Mouse (Mus musculus): ENCODE results near the gene Zfp605. TPM values are rescaled to one million over a fixed set of nuclear protein-coding genes. Genes with fewer than 3 reads are reported as not detected.
A peak's percentile ranks its signal among the peaks of the same experiment; 100 is the strongest.
"Not testable (repeated sequence)": the region's sequence is repeated elsewhere in the genome, so short reads cannot be mapped to it uniquely, and the experiment has no call there.

The Zfp605 gene
- polyA plus RNA-seq, 1 experiment, result 9.8 TPM

DNA sequence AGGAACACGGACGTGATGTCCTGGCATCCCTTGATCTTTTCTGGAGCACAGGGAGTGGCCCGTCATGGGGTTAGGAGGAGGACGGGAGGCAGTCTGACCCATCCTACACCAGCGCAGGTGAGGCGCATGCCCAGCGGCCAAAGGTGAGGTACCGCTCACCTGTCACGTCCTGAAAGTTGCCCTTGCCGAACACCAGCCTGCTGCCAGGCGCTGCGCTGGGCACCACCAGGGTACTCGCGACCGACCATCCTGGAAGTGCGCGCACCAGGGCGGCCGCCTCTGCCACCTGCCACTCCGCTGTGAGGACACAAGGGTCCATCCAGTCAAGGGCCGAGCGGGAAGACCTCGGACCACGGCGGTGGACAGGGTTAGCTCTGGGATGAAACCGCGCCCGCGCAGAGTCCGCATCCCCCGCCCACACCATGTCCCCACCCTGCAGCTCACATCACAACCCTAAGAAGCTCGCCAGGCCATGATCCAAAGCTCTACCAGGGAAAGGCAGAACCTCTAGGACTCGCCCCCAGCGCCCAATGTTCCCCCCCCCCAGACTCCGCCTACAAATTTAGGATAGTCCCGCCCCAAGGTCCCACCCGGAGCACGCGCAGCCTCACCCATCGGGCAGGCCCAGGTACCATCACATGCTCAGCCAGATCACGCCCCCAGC is 2.9 kb upstream of the Zfp605 start:
- Histone ChIP-seq H3K4me3 (ENCODE audit: low read depth, low read length) (peak overlapping the region; percentile 90), H3K9me3 (replicated peaks; ENCODE audit: control insufficient read depth, insufficient read depth, low read length, poor library complexity, severe bottlenecking) (no peaks in the 10 kb centered on the region), H3K36me3 (ENCODE audit: control insufficient read depth, insufficient read depth, low read length, poor library complexity, severe bottlenecking) (peaks cover 13% of the 10 kb centered on the region), H3K4me1 (ENCODE audit: control insufficient read depth, insufficient read depth, low read length) (peaks cover 8% of the 10 kb centered on the region), H3K9ac (ENCODE audit: low read depth, poor library complexity, severe bottlenecking) (peak overlapping the region; percentile 91), H3K27ac (ENCODE audit: insufficient read depth, low read length) (peak overlapping the region; percentile 76), H3K27me3 (ENCODE audit: control insufficient read depth, insufficient read depth, low read length, poor library complexity, severe bottlenecking) (no peaks in the 10 kb centered on the region)
- TF ChIP-seq EP300 (IDR thresholded peaks at IDR 0.05; ENCODE audit: insufficient read depth, low read depth, low read length) (no peak), CTCF (IDR thresholded peaks at IDR 0.05; ENCODE audit: low read depth, low read length) (no peak), POLR2A (IDR thresholded peaks at IDR 0.05; ENCODE audit: insufficient read depth, low read length) (no peak)

GRCm38 (mm10) chr5:110107581-110108304 is 2.1 kb upstream of the Zfp605 start, which contains the start of gene Gtpbp6:
Gtpbp6 (minus strand) TSS chr5:110108197.
- Histone ChIP-seq H3K36me3 (ENCODE audit: control insufficient read depth, insufficient read depth, low read length, poor library complexity, severe bottlenecking) (peaks cover 14% of the 10 kb centered on the region), H3K27ac (ENCODE audit: insufficient read depth, low read length) (peak within 1 kb of the TSS; percentile 76), H3K9ac (ENCODE audit: low read depth, poor library complexity, severe bottlenecking) (peak within 1 kb of the TSS; percentile 91), H3K27me3 (ENCODE audit: control insufficient read depth, insufficient read depth, low read length, poor library complexity, severe bottlenecking) (no peaks in the 10 kb centered on the region), H3K4me3 (ENCODE audit: low read depth, low read length) (peak within 1 kb of the TSS; percentile 90), H3K4me1 (ENCODE audit: control insufficient read depth, insufficient read depth, low read length) (peaks cover 4% of the 10 kb centered on the region), H3K9me3 (replicated peaks; ENCODE audit: control insufficient read depth, insufficient read depth, low read length, poor library complexity, severe bottlenecking) (no peaks in the 10 kb centered on the region)
- TF ChIP-seq POLR2A (IDR thresholded peaks at IDR 0.05; ENCODE audit: insufficient read depth, low read length) (no peak), EP300 (IDR thresholded peaks at IDR 0.05; ENCODE audit: insufficient read depth, low read depth, low read length) (no peak), CTCF (IDR thresholded peaks at IDR 0.05; ENCODE audit: low read depth, low read length) (no peak)

DNA sequence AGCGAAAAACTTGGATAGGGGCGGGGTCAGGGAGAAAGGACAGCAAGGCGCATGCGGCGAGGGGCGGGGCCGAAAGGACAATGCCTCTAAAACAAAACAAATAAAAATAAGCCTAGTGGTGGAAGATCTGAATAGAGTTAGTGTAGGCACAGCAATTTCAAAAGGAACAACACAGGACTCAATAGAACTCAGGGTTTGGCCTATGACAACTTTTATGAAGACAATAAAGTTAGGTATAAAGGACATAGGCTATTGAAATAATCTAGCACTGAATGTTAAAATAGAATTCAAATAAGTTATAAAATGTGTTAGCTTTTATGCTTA is 1.6 kb upstream of the Zfp605 start:
- no peak overlapping the region for H3K27ac ChIP-seq (ENCODE audit: insufficient read depth, low read length)
- H3K9ac ChIP-seq (ENCODE audit: low read depth, poor library complexity, severe bottlenecking), result no peak overlapping the region
- no peaks in the 10 kb centered on the region for H3K9me3 ChIP-seq (replicated peaks; ENCODE audit: control insufficient read depth, insufficient read depth, low read length, poor library complexity, severe bottlenecking)
- H3K36me3 ChIP-seq (ENCODE audit: control insufficient read depth, insufficient read depth, low read length, poor library complexity, severe bottlenecking), result peaks cover 13% of the 10 kb centered on the region
- H3K4me3 ChIP-seq (ENCODE audit: low read depth, low read length), result no peak overlapping the region
- TF ChIP-seq EP300 (IDR thresholded peaks at IDR 0.05; ENCODE audit: insufficient read depth, low read depth, low read length) (no peak), POLR2A (IDR thresholded peaks at IDR 0.05; ENCODE audit: insufficient read depth, low read length) (no peak), CTCF (IDR thresholded peaks at IDR 0.05; ENCODE audit: low read depth, low read length) (no peak)
- H3K4me1 ChIP-seq (ENCODE audit: control insufficient read depth, insufficient read depth, low read length), result peaks cover 4% of the 10 kb centered on the region
- no peaks in the 10 kb centered on the region for H3K27me3 ChIP-seq (ENCODE audit: control insufficient read depth, insufficient read depth, low read length, poor library complexity, severe bottlenecking)

DNA sequence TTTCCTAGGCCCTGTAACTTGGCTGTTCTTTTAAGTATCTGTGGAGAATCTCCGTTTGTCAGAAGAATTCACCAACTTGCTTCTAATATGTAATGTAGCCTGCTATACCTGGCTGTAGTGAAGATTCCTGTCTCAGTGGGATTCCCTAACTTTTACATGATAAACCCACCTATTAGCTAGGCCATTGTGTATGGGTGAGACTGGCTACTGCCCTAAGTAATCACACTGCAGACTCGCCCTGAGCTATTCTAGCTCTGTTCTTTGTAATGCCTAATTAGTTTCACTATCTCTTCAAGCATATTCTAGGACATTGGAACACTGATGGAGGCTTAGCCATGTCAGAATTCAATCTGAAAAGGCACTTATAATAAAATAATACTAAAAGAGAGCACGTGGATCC is 12.5 kb downstream of the Zfp605 start:
- peaks cover 10% of the 10 kb centered on the region for H3K36me3 ChIP-seq (ENCODE audit: control insufficient read depth, insufficient read depth, low read length, poor library complexity, severe bottlenecking)
- H3K9me3 ChIP-seq (replicated peaks; ENCODE audit: control insufficient read depth, insufficient read depth, low read length, poor library complexity, severe bottlenecking); H3K27ac ChIP-seq (ENCODE audit: insufficient read depth, low read length); H3K9ac ChIP-seq (ENCODE audit: low read depth, poor library complexity, severe bottlenecking); H3K27me3 ChIP-seq (ENCODE audit: control insufficient read depth, insufficient read depth, low read length, poor library complexity, severe bottlenecking); H3K4me1 ChIP-seq (ENCODE audit: control insufficient read depth, insufficient read depth, low read length); H3K4me3 ChIP-seq (ENCODE audit: low read depth, low read length): not testable (repeated sequence)

- TF ChIP-seq EP300 (IDR thresholded peaks at IDR 0.05; ENCODE audit: insufficient read depth, low read depth, low read length) (peak; percentile 63; the same call in 1 of the 2 replicates), POLR2A (IDR thresholded peaks at IDR 0.05; ENCODE audit: insufficient read depth, low read length) (peak; percentile 18), CTCF (IDR thresholded peaks at IDR 0.05; ENCODE audit: low read depth, low read length) (no peak)
- Histone ChIP-seq H3K4me3 (ENCODE audit: low read depth, low read length) (peak within 1 kb of the TSS; percentile 96), H3K4me1 (ENCODE audit: control insufficient read depth, insufficient read depth, low read length) (no peaks in the 10 kb centered on the region), H3K9ac (ENCODE audit: low read depth, poor library complexity, severe bottlenecking) (peak within 1 kb of the TSS; percentile 78), H3K27ac (ENCODE audit: insufficient read depth, low read length) (peak within 1 kb of the TSS; percentile 82), H3K36me3 (ENCODE audit: control insufficient read depth, insufficient read depth, low read length, poor library complexity, severe bottlenecking) (peaks cover 3% of the 10 kb centered on the region; the same call in 1 of the 2 replicates), H3K27me3 (ENCODE audit: control insufficient read depth, insufficient read depth, low read length, poor library complexity, severe bottlenecking) (no peaks in the 10 kb centered on the region), H3K9me3 (replicated peaks; ENCODE audit: control insufficient read depth, insufficient read depth, low read length, poor library complexity, severe bottlenecking) (peaks cover 24% of the 10 kb centered on the region)
Measured at GRCm38 (mm10) chr5:110135293-110136086, 25.6 kb downstream of the Zfp605 start, which contains the start of gene Chfr. Chfr (plus strand) TSS chr5:110135842.

Measured in ES-Bruce4 (cell line).